Mouse (Mus musculus): ENCODE results near the gene Sh3bp5. TPM values are rescaled to one million over a fixed set of nuclear protein-coding genes. Genes with fewer than 3 reads are reported as not detected.

Gene Sh3bp5
- total RNA-seq, 2 experiments from 2014 or later, result 53.6 to 65.7 TPM

GRCm38 (mm10) chr14:31345367-31345766, 90.5 kb downstream of the Sh3bp5 start:
- no peak for DNase-seq (ENCODE audit: low spot score)

- DNase-seq (ENCODE audit: low spot score), result peak; percentile 14
These were observed 92.6 kb downstream of the Sh3bp5 start for GRCm38 (mm10) chr14:31343241-31343640.

GRCm38 (mm10) chr14:31337947-31338346, 97.9 kb downstream of the Sh3bp5 start:
- DNase-seq (ENCODE audit: low spot score), result no peak

- DNase-seq (ENCODE audit: low spot score), result no peak
These were observed 98.5 kb downstream of the Sh3bp5 start for GRCm38 (mm10) chr14:31337406-31337805.

GRCm38 (mm10) chr14:31336369-31337155, 99.3 kb downstream of the Sh3bp5 start, which contains the start of gene Capn7:
Capn7 (plus strand) TSS chr14:31336638.
- peak; percentile 98 for DNase-seq (ENCODE audit: low spot score)

- DNase-seq (ENCODE audit: low spot score), result no peak
These were observed 100.1 kb downstream of the Sh3bp5 start for GRCm38 (mm10) chr14:31335765-31336164.

- DNase-seq (ENCODE audit: low spot score), result no peak
These were observed 104.9 kb downstream of the Sh3bp5 start for GRCm38 (mm10) chr14:31330957-31331356.

- no peak for DNase-seq (ENCODE audit: low spot score)
These were observed 106.1 kb downstream of the Sh3bp5 start for GRCm38 (mm10) chr14:31329741-31330140.

- no peak for DNase-seq (ENCODE audit: low spot score)
These were observed 108.2 kb downstream of the Sh3bp5 start for GRCm38 (mm10) chr14:31327681-31328080.

- no peak for DNase-seq (ENCODE audit: low spot score)
These were observed 108.7 kb downstream of the Sh3bp5 start for GRCm38 (mm10) chr14:31327196-31327595.

GRCm38 (mm10) chr14:31326770-31327169, 109.1 kb downstream of the Sh3bp5 start:
- no peak for DNase-seq (ENCODE audit: low spot score)

- DNase-seq (ENCODE audit: low spot score), result no peak
These were observed 110.3 kb downstream of the Sh3bp5 start for GRCm38 (mm10) chr14:31325551-31325950.

GRCm38 (mm10) chr14:31324851-31325250, 111.0 kb downstream of the Sh3bp5 start:
- no peak for DNase-seq (ENCODE audit: low spot score)

- DNase-seq (ENCODE audit: low spot score), result peak; percentile 14
These were observed 111.8 kb downstream of the Sh3bp5 start, which contains the start of gene Dnah1 for GRCm38 (mm10) chr14:31323849-31324792. Dnah1 (minus strand) TSS chr14:31323896.

- DNase-seq (ENCODE audit: low spot score), result no peak
These were observed 112.7 kb downstream of the Sh3bp5 start for GRCm38 (mm10) chr14:31323189-31323588.

GRCm38 (mm10) chr14:31322191-31322590, 113.7 kb downstream of the Sh3bp5 start:
- DNase-seq (ENCODE audit: low spot score), result no peak

- DNase-seq (ENCODE audit: low spot score), result no peak
These were observed 114.7 kb downstream of the Sh3bp5 start for GRCm38 (mm10) chr14:31321181-31321580.

GRCm38 (mm10) chr14:31319546-31319945, 116.3 kb downstream of the Sh3bp5 start:
- no peak for DNase-seq (ENCODE audit: low spot score)

GRCm38 (mm10) chr14:31317754-31318153, 118.1 kb downstream of the Sh3bp5 start:
- no peak for DNase-seq (ENCODE audit: low spot score)

GRCm38 (mm10) chr14:31316613-31317012, 119.3 kb downstream of the Sh3bp5 start:
- DNase-seq (ENCODE audit: low spot score), result no peak

GRCm38 (mm10) chr14:31313192-31313591, 122.7 kb downstream of the Sh3bp5 start:
- DNase-seq (ENCODE audit: low spot score), result no peak
